Mouse (Mus musculus): ENCODE data around the gene Ccn2. TPM values are rescaled to one million over a fixed set of nuclear protein-coding genes. Genes with fewer than 3 reads are reported as not detected.
A peak's percentile ranks its signal among the peaks of the same experiment; 100 is the strongest.

Ccn2 gene
- total RNA-seq (2022) = 10 to 100 TPM in 3 of 4 experiments, 1 to 10 TPM in 1; 9.3 to 17.5 (median 16.5) TPM

DNA sequence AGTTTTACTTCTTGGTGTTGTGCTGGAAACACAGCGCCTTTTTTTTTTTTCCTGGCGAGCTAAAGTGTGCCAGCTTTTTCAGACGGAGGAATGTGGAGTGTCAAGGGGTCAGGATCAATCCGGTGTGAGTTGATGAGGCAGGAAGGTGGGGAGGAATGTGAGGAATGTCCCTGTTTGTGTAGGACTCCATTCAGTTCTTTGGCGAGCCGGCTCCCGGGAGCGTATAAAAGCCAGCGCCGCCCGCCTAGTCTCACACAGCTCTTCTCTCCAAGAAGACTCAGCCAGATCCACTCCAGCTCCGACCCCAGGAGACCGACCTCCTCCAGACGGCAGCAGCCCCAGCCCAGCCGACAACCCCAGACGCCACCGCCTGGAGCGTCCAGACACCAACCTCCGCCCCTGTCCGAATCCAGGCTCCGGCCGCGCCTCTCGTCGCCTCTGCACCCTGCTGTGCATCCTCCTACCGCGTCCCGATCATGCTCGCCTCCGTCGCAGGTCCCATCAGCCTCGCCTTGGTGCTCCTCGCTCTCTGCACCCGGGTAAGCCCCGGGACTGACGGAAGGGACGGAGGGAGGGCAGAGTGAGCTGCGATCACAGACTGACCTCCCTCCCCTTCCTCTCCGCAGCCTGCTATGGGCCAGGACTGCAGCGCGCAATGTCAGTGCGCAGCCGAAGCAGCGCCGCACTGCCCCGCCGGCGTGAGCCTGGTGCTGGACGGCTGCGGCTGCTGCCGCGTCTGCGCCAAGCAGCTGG, at the start of gene Ccn2:
TSS of gene Ccn2 (plus strand) at position 193 of the 753 bp plus-strand sequence.
- peak; percentile 68 to 82 for DNase-seq (ENCODE audit: low spot score in 2 of 2)

DNA sequence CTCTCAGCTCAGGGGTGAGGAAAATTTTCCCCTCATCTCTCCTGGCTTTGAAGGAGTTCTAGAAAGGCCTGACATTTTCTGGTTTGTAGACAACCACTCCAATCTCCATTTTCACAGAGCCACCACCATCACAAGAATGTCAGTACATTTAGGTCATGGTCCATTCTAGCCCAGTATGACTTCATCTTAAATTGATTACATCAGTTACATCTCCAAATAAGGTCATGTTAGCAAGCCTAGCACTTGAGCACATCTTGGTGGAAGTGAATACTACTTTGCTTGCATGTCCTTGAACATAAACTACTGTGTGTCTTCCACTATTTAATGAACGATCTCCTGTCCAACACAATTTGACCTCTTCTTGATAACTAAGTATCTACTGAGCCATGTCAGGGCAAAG, 42.4 kb upstream of the Ccn2 start:
- no peak for DNase-seq (ENCODE audit: low spot score in 2 of 2)

DNA sequence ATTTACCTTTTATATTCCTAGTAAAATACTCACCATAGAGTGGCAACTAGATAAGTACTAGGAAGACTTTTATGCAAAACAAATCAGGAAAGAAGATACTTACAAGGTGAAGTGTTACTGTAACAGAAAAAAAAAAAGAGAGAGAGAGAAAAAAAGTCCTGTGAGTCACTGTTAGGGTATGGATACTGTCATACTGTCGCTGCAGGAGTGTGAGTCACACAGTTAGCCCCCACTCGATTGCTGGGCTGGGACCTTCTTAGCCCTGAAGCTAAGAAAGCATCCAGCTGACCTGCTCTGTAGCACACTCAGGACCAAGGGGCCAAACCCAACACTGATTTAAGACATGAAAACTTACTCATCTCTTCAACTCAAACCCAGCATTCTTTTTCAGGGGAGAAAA, 41.2 kb upstream of the Ccn2 start:
- no peak for DNase-seq (ENCODE audit: low spot score in 2 of 2)

DNA sequence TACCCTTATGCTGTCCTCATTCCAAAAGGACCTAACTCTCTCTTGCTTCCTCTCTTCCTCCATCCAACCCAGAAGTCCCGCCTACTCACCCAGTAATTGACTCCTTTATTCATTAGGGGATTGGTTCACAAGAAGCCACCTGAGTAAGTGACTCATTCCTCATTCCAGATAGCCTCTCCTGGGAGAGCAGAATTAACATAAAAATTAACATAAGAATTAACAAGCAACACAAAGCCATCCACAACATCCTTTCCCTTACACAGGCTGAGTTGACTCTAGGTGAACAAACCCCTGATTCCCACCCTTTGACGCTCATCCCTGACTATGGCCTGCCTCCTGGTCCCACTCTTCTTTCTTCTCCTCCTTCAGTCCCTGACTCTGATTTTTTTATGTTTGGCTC, 36.9 kb upstream of the Ccn2 start:
- DNase-seq (ENCODE audit: low spot score in 2 of 2) = no peak

DNA sequence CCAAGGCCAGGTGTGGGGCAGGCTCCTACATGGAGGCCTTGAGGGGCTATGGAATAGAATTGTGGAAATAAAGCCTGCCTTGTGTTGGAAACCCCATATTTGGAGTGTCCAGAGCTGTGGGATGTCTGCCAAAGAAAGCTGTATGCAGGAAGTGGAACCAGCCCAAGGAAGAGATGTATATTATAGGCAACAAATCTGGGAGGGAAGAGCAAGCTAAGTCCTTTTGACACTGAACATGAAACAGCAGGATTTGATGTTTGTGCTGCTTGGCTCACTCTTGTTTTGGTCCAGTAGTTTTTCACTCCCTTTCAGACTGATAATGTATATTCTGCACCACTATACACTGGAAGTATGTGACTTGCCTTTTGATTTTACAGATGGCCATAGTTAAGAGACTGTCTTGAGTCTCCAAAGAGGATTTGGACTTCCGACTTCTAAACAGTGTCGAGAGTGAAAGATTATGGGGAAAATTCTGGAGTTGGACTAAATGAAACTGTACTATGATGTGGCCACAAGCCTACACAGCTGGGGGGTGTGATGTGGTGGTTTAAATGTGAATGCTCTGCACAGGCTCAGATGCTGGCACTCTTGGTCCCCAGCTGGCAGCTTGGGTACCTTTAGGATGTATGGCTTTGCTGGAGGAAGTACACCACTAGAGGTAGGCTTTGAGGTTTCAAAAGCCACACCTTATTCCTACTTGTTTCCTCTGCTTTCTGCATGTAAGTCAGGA, 25.4 kb upstream of the Ccn2 start:
- no peak for DNase-seq (ENCODE audit: low spot score in 2 of 2)

DNA sequence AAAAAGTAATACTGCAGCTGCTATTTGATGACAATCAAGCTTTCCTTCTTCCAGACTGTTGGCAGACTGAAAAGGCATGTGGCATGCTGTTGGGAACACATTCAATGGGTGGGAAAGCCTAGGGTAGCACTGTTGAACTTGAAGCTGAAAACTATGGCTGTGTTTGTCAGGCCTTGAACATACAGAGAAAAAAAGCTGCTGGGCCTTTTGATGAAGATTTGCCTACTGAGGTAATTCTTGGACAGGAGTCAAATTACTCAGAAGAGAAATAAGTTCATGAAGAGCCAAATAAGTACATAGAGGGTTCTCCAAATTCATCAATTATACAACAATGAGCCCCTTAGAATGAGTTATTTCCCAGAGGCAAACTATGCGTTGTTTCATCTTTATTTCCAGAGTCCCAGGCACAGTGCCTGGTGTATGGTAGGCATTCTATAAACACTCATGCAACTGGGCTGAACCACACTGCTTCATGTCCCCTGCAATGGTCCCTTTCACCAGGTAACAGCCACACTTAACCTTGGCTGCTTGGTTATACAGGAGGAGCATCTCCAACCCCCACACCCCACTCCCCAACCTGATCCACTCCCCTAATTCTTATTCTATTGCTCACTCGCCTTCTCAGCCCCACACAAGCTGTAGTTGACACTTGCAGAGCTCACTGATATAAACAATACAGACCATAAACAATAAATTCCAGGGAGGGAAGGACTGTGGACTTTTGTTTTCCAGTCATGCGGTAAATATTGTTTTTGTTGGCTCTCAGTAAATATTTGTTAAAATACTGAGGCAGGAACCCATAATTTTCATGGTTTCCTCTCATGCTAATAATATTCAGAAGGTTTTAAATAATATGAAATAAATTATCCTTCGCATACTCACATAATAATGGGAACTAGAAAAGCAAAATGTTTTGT, 22.9 kb upstream of the Ccn2 start:
- no peak for DNase-seq (ENCODE audit: low spot score in 2 of 2)

DNA sequence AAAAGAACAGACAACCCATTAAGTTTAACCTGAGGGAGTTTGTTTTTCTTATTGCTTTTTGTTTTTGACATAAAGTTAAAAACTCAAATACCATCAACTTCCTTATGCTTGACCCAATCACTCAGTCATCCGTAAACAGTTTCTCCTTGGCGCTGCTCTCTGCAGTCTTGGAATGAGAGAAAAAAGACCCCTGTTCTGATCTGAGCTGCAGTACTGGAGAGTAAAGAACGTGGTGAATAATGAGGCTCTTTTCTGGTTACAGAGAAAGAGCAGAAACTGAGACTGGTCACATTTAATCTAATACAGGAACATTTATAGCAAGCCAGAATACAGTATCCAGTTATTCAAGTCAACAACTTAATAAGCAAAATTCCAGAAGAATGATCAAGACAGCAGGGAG, 21.8 kb upstream of the Ccn2 start:
- no peak for DNase-seq (ENCODE audit: low spot score in 2 of 2)

DNA sequence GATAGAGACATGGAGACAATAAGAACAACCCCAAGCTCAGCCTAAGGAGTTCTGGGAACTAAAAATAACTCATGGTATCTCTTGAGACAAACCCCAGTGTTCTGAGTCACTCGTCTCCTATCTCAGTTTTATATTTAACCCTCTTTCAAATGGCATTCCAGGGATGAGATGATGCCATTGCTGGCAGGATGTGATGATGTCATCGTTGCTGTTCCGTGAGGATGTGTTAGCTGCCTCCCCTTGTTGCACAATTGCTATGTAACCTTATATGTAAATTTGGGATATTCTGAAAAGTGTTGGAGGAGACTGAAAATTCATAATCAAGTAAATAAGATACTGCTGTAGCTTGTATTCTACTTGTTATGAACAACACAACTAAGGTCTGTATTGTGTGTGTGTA, 14.2 kb upstream of the Ccn2 start:
- no peak for DNase-seq (ENCODE audit: low spot score in 2 of 2)

DNA sequence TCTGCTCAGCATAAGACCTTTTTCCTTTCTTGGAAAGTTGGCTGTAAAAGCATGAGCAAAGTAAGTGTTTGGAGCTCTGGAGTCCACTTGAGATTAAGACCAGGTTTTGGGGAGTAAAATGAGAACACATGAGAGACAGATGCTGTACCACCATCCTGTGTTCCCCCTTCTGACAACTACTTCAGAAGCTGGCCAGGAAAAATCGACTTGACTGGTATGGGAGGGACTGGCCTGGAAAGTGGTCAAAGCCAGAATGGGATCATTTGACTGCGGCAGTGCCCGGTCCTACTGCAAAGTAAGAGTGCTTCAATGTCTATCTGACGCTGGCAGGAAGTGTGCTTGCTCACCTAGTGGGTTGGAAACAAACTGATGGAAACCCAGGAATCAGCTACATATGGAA, 6.4 kb upstream of the Ccn2 start:
- no peak for DNase-seq (ENCODE audit: low spot score in 2 of 2)

DNA sequence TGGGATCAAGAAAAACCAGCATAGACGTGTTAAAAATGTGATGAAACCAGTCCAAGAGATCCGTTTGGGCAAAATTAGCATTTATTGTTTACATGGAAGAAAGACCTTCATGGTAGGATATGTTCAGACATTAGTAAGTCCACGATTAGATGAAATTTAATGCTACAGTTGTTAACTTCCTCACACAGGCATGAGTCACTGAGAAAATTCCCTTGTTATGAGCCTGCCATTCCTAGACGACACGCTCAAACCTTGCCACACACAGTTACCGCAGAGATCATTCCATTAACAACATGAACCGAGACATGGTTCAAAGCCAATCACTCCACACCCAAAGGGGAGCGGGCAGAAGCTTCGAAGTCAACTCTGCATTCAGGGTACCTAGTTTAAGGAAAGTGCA, 6.0 kb upstream of the Ccn2 start:
- DNase-seq (ENCODE audit: low spot score in 2 of 2) = no peak

DNA sequence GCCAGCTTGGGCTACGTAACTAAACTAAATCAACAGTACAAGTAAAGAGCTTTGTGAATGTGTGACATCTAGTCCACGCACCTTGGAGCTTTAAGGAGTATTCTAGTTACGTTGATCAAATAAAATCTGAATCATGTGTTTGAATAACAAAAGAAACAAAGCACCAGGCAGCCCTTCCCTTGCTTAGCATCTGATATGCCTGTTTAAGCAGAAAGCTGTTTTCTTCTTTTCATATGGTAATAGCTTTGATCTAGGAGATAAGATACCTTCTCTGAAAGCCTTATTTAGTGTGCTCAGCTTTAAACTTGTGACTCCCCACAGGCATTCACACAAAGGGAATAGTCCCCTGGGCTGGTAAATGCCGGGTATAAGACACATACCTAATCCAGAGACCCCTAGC, 4.7 kb upstream of the Ccn2 start:
- no peak for DNase-seq (ENCODE audit: low spot score in 2 of 2)

DNA sequence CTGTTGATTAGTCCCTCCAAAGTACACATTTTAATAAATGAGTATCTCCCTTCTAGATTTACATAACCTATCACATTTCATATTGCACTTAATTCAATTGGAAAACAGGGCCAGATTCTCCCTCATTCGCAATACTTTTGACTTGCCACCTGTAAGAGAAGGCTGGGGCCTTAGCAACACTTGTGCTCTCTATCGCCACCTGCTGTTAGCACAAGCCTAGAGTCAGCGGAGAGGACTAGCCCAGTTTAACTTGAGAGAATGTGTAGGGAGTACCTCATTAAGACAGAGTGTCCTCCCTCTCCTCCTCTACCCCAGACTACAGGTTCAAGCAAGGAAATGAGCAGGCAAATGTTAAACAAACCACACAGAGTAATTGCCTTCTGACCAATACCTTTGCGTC, 4.1 kb upstream of the Ccn2 start:
- DNase-seq (ENCODE audit: low spot score in 2 of 2) = peak; percentile 39 to 54

DNA sequence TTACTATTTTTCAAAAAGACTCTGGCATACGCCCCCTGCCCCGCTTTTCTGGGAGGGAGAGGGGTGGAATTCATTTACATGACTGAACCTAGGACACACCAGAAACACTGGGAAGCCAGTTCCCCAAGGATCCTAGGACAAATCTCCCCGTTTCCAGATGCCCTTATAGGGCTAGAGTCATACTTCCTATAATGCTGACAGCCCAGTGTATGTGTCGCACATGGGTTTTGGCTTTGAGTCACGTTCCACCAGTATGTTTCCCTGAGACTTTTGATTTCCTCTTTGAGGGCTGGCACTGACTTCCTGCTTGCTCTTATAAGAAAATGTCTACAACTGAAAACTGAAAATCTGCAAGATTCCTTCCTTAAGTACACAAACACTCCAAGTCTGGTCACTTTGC, 3.5 kb upstream of the Ccn2 start:
- no peak for DNase-seq (ENCODE audit: low spot score in 2 of 2)

DNA sequence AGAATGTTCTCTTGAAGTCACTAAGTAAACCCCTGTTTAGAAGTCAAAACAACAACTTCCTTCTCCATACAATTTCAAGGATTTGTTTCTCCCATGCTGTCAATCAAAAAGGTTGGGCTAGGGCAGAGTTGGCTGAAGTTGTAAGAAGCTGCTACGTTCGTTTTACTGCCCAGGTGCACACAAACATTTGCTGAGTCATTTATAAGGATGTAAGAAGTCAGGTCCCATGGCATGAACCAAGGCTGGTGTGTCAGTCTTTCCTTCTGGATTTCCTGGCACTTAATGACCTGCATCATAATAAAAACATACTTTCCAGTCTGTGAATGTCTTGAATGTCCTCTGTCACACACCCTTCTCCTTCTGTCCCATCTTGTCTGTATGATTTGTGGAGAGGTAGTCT, 2.9 kb upstream of the Ccn2 start:
- DNase-seq (ENCODE audit: low spot score in 2 of 2) = no peak

DNA sequence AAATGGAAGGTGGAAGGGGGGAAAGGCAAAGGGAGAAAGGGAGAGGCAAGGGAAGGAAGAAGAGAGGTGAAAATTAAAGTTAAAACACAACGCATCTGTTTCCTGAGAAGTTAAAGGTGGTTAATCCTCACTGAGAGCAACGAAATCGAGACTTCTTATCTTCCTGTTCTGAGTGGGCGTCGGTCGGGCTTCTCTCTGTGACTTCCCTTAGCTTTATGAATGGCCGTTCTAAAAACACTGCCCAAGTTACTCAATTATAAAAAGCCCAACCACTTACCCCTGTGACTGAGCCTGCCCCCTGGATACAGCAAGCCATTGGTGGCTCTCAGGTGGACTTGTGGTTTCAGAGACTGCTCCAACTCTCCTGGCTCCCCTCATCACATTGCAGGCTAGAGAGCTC, 2.3 kb upstream of the Ccn2 start:
- DNase-seq (ENCODE audit: low spot score in 2 of 2) = no peak

DNA sequence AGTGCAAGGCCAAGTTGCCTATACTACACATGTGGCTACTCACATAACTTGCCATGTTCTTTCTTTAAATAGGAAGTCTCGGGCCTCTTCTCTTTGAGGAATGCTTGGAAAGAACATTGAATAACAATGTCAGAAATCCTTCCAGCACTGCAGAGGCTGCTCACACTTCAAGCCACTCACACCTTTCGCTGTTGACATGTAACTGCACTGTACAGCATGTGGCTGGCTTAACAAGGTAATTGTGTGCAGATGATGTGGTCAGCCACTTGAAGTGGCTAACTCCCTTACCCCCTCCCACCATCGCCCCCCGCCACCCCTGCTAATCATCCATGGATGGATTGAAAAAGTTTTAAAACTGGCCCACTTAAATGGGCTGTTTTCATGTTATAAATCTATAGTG, 1.7 kb upstream of the Ccn2 start:
- DNase-seq (ENCODE audit: low spot score in 2 of 2) = no peak

DNA sequence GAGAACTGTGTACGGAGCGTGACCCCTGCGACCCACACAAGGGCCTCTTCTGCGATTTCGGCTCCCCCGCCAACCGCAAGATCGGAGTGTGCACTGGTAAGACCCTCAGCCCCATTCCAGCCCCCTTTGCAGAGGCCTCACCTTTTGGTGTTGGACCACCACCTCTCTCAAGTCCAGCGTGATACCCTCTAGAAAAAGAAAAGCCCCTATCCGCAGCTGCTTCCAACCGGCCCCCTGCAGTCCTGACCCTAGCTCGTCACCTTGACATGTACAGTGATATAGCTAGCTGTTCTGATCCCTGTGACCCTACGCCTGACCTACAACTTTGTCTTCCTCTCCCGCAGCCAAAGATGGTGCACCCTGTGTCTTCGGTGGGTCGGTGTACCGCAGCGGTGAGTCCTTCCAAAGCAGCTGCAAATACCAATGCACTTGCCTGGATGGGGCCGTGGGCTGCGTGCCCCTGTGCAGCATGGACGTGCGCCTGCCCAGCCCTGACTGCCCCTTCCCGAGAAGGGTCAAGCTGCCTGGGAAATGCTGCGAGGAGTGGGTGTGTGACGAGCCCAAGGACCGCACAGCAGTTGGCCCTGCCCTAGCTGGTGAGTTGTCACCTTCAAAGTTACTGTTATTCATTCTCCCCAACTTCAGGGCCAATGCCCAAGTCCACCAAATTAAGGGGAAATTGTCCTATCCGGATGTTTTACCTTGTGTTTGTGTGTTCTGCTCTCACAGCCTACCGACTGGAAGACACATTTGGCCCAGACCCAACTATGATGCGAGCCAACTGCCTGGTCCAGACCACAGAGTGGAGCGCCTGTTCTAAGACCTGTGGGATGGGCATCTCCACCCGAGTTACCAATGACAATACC, 994 bp downstream of the Ccn2 start:
- peak; percentile 23 to 47 for DNase-seq (ENCODE audit: low spot score in 2 of 2)

DNA sequence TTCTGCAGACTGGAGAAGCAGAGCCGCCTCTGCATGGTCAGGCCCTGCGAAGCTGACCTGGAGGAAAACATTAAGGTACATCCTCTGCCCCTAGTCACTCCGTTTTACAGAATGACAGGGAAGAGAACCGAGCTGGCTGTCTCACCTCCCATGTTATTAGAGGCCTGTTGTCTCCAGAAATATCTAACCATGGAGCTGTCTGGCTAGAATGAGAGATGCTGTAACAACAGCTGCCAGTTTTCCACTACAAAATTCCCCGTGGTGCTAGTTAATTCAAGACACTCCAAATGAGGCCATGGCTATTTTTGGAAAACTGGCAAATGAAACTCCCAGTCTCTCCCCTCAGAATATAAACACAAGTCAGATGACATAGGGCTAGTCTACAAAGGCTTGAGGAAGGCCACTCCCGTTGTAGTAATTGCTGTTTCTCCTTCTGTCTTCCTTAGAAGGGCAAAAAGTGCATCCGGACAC, 1.7 kb downstream of the Ccn2 start:
- peak; percentile 17 to 42 for DNase-seq (ENCODE audit: low spot score in 2 of 2)

DNA sequence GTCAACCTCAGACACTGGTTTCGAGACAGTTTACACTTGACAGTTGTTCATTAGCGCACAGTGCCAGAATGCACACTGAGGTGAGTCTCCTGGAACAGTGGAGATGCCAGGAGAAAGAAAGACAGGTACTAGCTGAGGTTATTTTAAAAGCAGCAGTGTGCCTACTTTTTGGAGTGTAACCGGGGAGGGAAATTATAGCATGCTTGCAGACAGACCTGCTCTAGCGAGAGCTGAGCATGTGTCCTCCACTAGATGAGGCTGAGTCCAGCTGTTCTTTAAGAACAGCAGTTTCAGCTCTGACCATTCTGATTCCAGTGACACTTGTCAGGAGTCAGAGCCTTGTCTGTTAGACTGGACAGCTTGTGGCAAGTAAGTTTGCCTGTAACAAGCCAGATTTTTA, 2.5 kb downstream of the Ccn2 start:
- no peak for DNase-seq (ENCODE audit: low spot score in 2 of 2)

DNA sequence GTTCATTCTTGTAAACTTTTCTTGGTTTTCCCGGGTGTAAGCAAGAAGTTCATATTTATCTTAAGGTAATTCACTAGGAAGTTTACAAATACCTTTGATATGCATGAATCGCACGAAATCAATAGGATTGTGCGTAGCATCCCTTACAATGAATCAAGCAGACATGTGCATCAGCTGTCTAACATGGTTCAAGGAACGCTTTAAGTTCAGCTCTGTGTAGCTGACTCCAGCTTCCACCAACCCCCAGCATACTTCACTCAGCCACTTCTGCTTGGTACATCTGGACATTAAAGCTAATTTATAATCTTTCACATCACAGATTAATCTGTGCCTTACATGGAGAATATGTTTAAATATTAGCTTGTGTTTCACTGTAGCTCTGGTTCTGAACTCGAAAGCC, 3.5 kb downstream of the Ccn2 start:
- no peak for DNase-seq (ENCODE audit: low spot score in 2 of 2)

DNA sequence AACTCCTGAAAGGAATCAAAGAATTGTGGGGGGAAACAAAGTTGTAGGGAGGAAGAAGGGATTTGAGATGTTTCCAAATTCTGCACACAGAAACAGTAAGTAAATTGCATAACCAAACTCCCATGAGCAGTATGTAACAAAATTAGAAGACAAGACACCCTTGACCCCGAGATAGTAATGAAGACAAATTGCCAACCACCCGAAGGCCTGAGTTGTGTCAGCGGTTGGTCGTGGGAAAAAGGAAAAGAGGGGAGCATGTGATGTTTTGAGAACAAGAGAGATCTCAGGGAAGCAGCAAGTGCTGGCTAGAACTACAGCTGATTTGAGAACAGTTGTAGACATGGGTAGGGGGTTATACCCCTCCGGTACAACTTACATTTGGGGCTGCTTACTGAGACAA, 4.6 kb downstream of the Ccn2 start:
- DNase-seq (ENCODE audit: low spot score in 2 of 2) = no peak

Data from gastrocnemius, adult 8-10 months (tissue).